Mouse (Mus musculus) E14TG2a.4 (cell line): ENCODE measurements around the gene Uxt.

ENCODE experiments used
- CTCF ChIP-seq: conservative IDR thresholded peaks from 2 replicates; pipeline ENCODE4 v1.5.1; 2014; ENCODE audit warnings: low read length
- NANOG ChIP-seq: IDR thresholded peaks from 2 replicates; pipeline ENCODE4 v1.6.1; 2014; ENCODE audit warnings: borderline replicate concordance, low read length, mixed read lengths

GRCm38 (mm10) chrX:20931364-20931763 lies 30.5 kb downstream of the Uxt start, which contains the start of gene Cfp:
- TF ChIP-seq CTCF: no peak
- TF ChIP-seq NANOG: no peak
